Mouse (Mus musculus) right cerebral cortex, postnatal 25 days (tissue): Measurements from ENCODE around the gene Reps1.

ENCODE experiments used
- DNase-seq: peaks from one replicate; pipeline ENCODE4 v3.0.0; 2022

Gene Reps1

DNA sequence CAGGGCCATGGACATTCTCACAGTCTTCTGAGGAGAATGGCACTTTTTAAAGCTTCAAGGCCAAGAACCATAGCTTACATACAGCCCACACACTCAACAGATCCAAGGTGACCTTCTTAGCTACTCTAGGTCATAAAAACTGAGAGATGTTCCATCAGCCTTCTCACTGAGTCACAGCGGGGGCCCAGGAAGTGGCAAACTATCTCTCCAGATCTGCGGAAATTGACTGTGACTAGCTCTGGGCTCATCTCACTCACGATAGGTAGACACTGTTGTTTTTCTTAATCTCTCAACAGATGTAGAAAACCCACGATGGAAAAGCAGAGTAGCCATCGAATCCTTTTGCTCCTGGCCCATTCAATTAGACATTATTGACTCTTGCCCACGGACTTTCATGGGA is 86.6 kb downstream of the Reps1 start:
- DNase-seq: no peak

DNA sequence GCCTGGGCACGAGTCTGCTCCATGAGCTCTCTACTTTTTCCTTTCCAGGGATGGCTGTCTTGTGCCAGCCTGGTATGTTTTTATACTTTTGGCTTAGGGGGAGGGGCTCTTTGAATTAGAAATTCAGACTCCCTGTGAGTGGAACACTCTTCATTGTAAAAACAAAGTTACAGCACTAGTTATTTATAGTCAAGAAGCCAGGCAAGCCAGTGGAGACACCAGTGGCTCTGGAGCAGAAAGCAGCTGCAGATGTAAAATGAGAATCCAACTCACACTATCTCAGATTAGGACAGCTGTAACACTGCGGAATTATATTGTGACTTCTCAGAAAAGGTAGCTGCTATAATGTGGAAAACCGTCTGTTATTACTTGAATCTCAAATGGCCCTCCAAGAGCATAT is 91.6 kb downstream of the Reps1 start:
- no peak for DNase-seq

DNA sequence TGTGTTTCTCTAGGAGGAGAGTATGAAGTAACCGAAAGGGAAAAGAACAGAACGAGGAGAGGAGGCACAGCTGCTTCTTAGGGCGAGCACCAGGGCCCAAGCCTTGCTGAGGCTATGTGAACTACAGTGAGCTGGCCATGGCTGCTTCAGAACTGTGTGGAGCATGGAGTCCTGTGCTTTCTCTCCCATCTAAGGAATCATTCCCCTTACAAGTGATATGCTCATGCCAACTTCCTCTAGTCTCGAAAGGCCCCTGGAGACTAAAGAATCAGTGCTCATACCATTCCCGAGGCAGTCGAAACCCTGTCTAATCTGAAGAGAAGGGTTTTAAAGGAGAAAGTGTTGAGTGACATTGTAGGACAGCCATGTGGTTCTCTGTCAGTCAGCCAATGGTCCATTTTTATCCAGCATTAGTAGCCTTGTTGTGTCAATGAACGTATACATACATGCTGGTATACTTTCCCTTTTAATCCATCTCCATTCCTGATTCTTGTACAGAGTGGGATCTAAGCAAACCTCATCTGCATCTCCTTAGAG is 106.8 kb downstream of the Reps1 start:
- DNase-seq: no peak
